Mouse (Mus musculus) forebrain, embryonic 12.5 days (tissue): ENCODE results near the gene Hs6st1. TPM values are rescaled to one million over a fixed set of nuclear protein-coding genes. Genes with fewer than 3 reads are reported as not detected.

Source experiments
- ATAC-seq: fragments of 200-750 bp; cut with Nextera tagmentation; 2 replicates; pipeline ENCODE4 v1.8.0; 2017; ENCODE audit warnings: moderate TSS enrichment; ENCODE audit not compliant: low FRiP score
- H3K27ac ChIP-seq: fragments of 300-500 bp; sonication (generic); 2 replicates; pipeline ENCODE4 v1.5.1; 2016; ENCODE audit warnings: mild to moderate bottlenecking
- H3K27me3 ChIP-seq: fragments of 300-500 bp; sonication (generic); 2 replicates; pipeline ENCODE4 v1.6.1; 2016; ENCODE audit warnings: mild to moderate bottlenecking
- H3K36me3 ChIP-seq: fragments of 300-500 bp; sonication (generic); replicated peaks from 2 replicates; pipeline ENCODE4 v1.6.1; 2016; ENCODE audit warnings: mild to moderate bottlenecking
- H3K4me1 ChIP-seq: fragments of 300-500 bp; sonication (generic); 2 replicates; pipeline ENCODE4 v1.6.1; 2016
- H3K4me2 ChIP-seq: fragments of 300-500 bp; sonication (generic); 2 replicates; pipeline ENCODE4 v1.6.1; 2016; ENCODE audit warnings: mild to moderate bottlenecking, moderate library complexity
- H3K4me3 ChIP-seq: fragments of 300-500 bp; sonication (generic); replicated peaks from 2 replicates; pipeline ENCODE4 v1.5.1; 2016; ENCODE audit warnings: mild to moderate bottlenecking
- H3K9ac ChIP-seq: fragments of 300-500 bp; sonication (generic); 2 replicates; pipeline ENCODE4 v1.6.1; 2016; ENCODE audit warnings: mild to moderate bottlenecking
- H3K9me3 ChIP-seq: fragments of 300-500 bp; sonication (generic); 2 replicates; pipeline ENCODE4 v1.6.1; 2016
- WGBS: fragments of 180-500 bp; shearing (Covaris S2); methylation state at CpG from one replicate; pipeline ENCODE4 v1.1.7; 2016; 5-methylcytosine and 5-hydroxymethylcytosine counted together
- polyA plus RNA-seq: library from polyadenylated mRNA; unstranded; fragments of >200 nt; fragmentation: Nextera tagmentation; extraction: Ambion mirVana; gene quantifications from 2 replicates; pipeline ENCODE4 v1.2.1, GENCODE M21; 2016

Gene Hs6st1
- polyA plus RNA-seq, 1 experiment from 2014 or later = 8.4 TPM

DNA sequence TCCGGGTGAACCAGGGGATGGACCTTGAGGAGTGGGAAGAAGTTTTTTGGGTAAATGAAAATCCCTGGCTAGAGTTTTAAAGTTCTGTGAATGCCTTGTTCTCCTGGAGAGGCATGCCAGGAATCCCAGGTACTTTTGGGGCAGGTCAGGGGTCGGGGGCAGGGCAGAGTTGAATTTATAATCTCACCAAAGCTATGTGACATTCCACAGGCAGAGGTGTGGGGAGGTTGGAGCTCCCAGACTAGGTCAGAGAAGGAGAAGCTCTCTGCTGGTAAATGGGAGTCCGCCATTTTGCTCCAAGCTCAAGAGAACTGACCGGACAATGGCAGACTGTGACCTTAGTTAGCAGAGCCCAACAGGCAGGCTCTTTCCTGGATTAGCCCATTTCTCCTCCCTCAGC is 51.2 kb downstream of the Hs6st1 start:
- Histone ChIP-seq H3K4me3 (no peak overlapping the region), H3K4me2 (no peak overlapping the region), H3K9ac (no peak overlapping the region), H3K9me3 (no peaks in the 10 kb centered on the region), H3K4me1 (no peaks in the 10 kb centered on the region), H3K27me3 (no peaks in the 10 kb centered on the region), H3K36me3 (no peaks in the 10 kb centered on the region), H3K27ac (no peak overlapping the region)
- ATAC-seq = no peak
- 82% methylated on average over 4 of the region's 4 CpGs for WGBS

DNA sequence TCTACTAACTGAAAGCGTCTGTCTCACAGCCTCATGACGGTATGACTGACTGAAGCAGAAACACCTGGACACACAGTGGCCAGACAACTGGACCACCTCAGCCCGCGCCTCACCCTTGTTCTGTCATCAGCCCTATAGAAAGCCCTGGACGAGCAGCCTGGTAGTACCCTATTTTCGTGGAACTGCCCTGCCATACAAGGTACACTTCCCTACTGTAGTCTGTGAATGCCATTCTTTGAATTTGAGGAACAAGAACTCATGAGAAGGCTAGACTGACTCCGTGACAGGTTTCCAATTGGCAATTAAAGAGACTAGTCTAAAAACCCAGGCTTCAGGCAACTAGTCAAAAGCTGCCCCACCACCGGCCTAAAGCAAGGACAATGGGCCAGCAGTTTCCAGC is 53.0 kb downstream of the Hs6st1 start:
- H3K4me3 ChIP-seq = no peak overlapping the region
- WGBS = 82% methylated on average over 8 of the region's 8 CpGs
- H3K9me3 ChIP-seq = no peaks in the 10 kb centered on the region
- H3K9ac ChIP-seq = no peak overlapping the region
- no peaks in the 10 kb centered on the region for H3K36me3 ChIP-seq
- no peak overlapping the region for H3K27ac ChIP-seq
- H3K4me1 ChIP-seq = no peaks in the 10 kb centered on the region
- no peaks in the 10 kb centered on the region for H3K27me3 ChIP-seq
- no peak for ATAC-seq
- no peak overlapping the region for H3K4me2 ChIP-seq

DNA sequence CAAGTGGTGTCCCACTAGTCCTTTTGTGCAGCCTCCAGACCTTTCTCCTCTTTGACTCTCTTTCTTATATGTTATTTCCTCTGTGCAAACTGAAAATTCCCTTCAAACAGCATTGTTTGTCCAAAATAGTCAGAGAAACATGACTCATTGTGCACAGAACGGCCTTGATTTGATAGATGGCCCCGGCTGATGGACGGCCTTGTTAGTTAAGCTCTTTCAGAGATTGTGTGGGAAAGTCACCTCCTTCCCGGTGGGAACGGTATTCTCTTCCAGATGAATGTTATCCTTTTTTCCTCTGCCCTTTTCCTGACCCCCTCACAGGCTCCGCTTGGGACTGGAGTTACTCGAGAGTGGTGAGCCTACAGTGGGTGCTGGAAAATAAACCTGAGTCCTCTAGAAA is 56.9 kb downstream of the Hs6st1 start:
- WGBS = 74% methylated on average over 7 of the region's 7 CpGs
- H3K27ac ChIP-seq = no peak overlapping the region
- H3K4me2 ChIP-seq = no peak overlapping the region
- ATAC-seq = no peak
- H3K9me3 ChIP-seq = no peaks in the 10 kb centered on the region
- H3K9ac ChIP-seq = no peak overlapping the region
- H3K4me3 ChIP-seq = no peak overlapping the region
- H3K4me1 ChIP-seq = no peaks in the 10 kb centered on the region
- H3K27me3 ChIP-seq = no peaks in the 10 kb centered on the region
- no peaks in the 10 kb centered on the region for H3K36me3 ChIP-seq

DNA sequence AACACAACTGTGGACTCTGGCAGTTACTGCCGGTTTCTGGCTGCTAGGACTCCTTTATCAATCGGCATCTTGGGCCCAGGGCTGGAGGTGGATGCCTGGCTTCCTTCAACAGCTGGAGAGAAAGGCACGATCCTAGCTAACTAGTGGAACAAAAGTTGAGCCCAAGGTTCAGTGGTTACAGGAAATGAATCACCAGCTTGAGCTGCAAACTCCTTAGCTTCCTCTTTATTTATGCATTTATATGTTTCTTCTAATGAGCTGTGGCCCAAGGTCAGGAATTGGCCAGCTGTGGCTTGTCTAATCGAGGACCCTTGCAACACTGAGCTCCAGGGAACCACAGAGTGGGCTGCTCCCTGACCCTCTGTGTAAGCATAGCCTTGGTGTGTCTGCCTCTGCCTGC is 60.9 kb downstream of the Hs6st1 start:
- 72% methylated on average over 4 of the region's 4 CpGs for WGBS

DNA sequence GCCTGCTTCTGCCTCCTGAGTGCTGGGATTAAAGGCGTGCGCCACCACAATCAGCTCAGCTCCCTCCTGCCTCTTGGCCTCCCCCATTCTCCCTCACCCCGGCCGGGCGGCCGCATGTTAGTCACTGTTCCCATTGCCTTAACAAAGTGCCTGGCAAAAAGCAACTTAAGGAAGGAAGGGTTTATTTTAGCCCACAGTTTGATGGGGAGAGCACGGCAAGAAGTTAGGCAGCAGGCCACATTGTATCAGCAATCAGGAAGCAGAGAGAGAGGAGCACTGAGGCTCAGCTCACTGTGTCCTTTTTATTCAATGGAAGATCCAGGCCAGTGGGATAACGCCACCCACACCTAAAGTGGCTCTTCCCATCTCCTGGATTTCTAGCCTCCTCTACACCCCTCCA is 61.7 kb downstream of the Hs6st1 start:
- Histone ChIP-seq H3K9me3 (no peaks in the 10 kb centered on the region), H3K4me2 (no peak overlapping the region), H3K9ac (no peak overlapping the region), H3K4me1 (no peaks in the 10 kb centered on the region), H3K27ac (no peak overlapping the region), H3K4me3 (no peak overlapping the region), H3K36me3 (no peaks in the 10 kb centered on the region), H3K27me3 (no peaks in the 10 kb centered on the region)
- ATAC-seq = no peak
- WGBS = 91% methylated on average over 8 of the region's 8 CpGs

More for the DNA sequence above, 60.9 kb downstream of the Hs6st1 start:
- Histone ChIP-seq H3K27me3 (no peaks in the 10 kb centered on the region), H3K4me1 (no peaks in the 10 kb centered on the region), H3K9me3 (no peaks in the 10 kb centered on the region), H3K4me2 (no peak overlapping the region), H3K9ac (no peak overlapping the region), H3K36me3 (no peaks in the 10 kb centered on the region), H3K4me3 (no peak overlapping the region), H3K27ac (no peak overlapping the region)
- no peak for ATAC-seq

DNA sequence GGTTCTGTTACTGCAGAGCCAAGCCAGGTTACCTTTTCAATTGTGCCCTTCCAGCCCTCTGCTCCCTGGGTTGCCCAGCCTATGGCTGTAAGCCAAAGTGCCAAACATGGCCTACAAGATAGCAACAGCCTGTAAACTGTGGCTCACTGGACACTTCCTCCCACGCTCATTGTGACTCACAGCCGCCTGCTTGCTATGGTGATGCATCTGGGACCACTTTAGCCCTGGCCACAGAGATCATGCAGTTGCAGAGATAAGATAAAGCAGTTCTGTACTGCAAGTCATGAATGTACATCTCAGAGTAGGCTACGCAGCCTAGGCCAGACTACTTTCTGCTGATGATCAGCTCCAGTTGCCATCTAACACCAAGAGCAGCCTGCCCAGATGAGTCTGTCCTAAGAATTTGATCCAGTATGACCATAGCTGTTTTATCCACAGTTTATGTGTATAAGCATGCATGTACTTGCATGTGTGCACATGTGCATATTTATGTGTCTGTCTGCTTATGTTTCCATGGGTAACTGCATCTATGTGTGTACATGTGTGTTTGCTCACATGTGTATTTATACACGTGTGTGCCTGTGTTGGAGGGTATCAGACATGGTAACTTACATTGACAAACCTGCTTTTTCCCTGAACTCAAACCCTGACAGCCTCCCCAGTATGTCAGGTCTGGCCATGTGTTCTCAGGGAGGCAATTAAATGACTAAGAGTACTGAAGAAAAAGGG is 62.3 kb downstream of the Hs6st1 start:
- H3K4me3 ChIP-seq = no peak overlapping the region
- no peaks in the 10 kb centered on the region for H3K9me3 ChIP-seq
- H3K27ac ChIP-seq = no peak overlapping the region
- WGBS = 89% methylated on average over 4 of the region's 4 CpGs
- no peaks in the 10 kb centered on the region for H3K27me3 ChIP-seq
- no peaks in the 10 kb centered on the region for H3K4me1 ChIP-seq
- no peaks in the 10 kb centered on the region for H3K36me3 ChIP-seq
- no peak for ATAC-seq
- H3K9ac ChIP-seq = no peak overlapping the region
- no peak overlapping the region for H3K4me2 ChIP-seq

DNA sequence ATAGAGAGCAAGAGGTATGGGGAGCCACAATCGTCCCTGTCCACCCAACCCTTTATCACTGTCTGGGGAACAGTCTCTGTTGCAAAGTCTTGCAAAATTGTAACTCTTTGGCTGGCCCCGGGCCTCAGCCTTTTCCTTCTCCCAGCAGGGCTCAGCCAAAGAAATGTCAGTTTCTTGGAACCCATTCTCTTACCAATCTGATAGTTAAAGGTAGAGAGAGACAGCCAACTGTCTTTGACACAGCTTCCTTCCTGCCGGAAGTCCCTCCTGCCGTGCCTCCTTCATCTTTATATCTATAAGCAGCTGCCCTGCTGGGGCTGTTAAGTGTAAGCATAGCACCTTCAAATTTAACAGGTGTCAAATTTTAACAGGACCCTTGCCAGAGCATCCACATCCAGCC is 63.0 kb downstream of the Hs6st1 start:
- Histone ChIP-seq H3K4me2 (no peak overlapping the region), H3K4me3 (no peak overlapping the region), H3K36me3 (no peaks in the 10 kb centered on the region), H3K9ac (no peak overlapping the region), H3K27ac (no peak overlapping the region), H3K9me3 (no peaks in the 10 kb centered on the region), H3K27me3 (no peaks in the 10 kb centered on the region), H3K4me1 (no peaks in the 10 kb centered on the region)
- 67% methylated on average over 4 of the region's 4 CpGs for WGBS
- ATAC-seq = no peak

DNA sequence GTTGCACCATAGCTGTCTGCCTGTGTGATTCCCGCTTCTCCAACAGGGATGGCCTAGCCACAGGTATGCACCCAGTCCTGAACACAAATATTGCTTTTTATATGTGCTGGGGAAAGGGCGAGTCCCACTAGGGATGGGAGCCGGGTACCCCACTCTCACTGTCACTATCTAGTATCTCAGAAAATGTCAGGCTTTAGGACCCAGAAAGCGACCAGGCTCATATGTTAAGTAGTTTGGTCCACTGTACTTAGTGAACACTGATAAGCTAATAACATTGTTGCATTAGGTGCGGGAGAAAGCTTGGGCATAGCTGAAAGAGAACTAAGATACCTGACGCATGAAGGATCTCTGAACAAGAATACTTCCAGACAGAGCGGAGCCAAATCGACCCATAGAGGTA is 63.6 kb downstream of the Hs6st1 start:
- Histone ChIP-seq H3K36me3 (no peaks in the 10 kb centered on the region), H3K4me1 (no peaks in the 10 kb centered on the region), H3K27ac (no peak overlapping the region), H3K4me2 (no peak overlapping the region), H3K27me3 (no peaks in the 10 kb centered on the region), H3K4me3 (no peak overlapping the region), H3K9me3 (no peaks in the 10 kb centered on the region), H3K9ac (no peak overlapping the region)
- ATAC-seq = no peak
- 76% methylated on average over 8 of the region's 8 CpGs for WGBS

DNA sequence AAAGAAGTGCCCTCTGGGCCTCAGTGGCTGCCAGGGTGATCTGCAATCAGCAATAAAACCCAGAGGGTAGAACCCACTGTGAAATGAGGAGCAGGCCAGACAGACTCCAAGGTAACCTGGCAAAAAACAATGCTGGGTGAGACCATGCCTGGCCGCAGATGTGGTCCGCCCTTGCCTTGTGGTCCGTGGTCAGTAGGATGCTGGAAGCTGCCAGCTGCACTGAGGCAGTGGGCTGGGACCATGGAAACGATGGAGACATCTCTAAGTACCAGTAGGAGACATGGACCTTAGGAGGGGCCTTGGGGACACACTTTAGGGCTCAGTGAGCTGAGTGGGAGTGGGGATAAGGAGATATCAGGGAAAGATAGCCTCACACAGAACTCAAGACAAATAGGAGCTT is 64.0 kb downstream of the Hs6st1 start:
- Histone ChIP-seq H3K27ac (no peak overlapping the region), H3K36me3 (no peaks in the 10 kb centered on the region), H3K4me2 (no peak overlapping the region), H3K4me3 (no peak overlapping the region), H3K4me1 (no peaks in the 10 kb centered on the region), H3K9ac (no peak overlapping the region), H3K9me3 (no peaks in the 10 kb centered on the region), H3K27me3 (no peaks in the 10 kb centered on the region)
- 80% methylated on average over 4 of the region's 4 CpGs for WGBS
- no peak for ATAC-seq

DNA sequence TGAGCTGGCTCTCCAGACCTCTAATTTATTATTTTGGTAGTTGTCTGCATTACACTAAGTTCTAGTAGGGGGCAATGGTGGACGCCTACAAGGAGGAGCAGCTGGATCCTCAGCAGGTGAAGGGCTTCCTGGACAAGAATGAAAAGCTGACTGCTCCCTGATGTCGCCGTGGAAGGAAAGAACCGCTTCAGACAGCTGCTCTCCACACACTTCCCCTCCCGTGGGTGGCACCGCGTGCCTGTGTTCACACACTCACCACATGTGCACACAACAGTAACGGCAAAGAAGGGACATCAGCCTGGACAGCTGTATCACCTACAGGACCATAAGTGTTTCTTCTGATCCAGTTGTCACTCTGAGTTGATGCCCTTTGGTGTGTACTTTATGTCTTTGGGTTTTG is 64.8 kb downstream of the Hs6st1 start:
- no peaks in the 10 kb centered on the region for H3K9me3 ChIP-seq
- H3K27me3 ChIP-seq = no peaks in the 10 kb centered on the region
- H3K9ac ChIP-seq = no peak overlapping the region
- no peak for ATAC-seq
- no peak overlapping the region for H3K27ac ChIP-seq
- no peaks in the 10 kb centered on the region for H3K36me3 ChIP-seq
- H3K4me1 ChIP-seq = no peaks in the 10 kb centered on the region
- no peak overlapping the region for H3K4me2 ChIP-seq
- H3K4me3 ChIP-seq = no peak overlapping the region
- WGBS = 79% methylated on average over 8 of the region's 8 CpGs

DNA sequence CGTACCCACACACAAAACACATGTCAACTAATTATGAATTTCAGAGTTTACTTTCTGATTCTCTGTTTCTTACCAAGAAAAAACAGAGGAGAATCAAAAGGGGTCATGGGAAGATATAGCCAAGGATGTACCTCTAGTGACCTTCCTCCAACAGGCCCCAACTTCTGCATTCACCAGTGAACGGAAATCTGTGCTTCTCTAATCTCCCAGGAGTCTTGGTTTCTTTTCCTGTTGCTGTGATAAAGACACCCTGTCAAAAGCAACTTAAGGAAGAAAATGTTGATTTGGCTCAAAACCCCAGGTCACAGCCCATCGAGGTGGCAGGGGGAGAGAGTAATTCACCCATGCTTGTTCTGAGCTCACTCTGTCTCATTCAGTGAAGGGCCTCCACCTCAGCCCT is 65.4 kb downstream of the Hs6st1 start:
- no peak for ATAC-seq
- Histone ChIP-seq H3K36me3 (no peaks in the 10 kb centered on the region), H3K27me3 (no peaks in the 10 kb centered on the region), H3K9ac (no peak overlapping the region), H3K4me1 (no peaks in the 10 kb centered on the region), H3K9me3 (no peaks in the 10 kb centered on the region), H3K4me2 (no peak overlapping the region), H3K27ac (no peak overlapping the region), H3K4me3 (no peak overlapping the region)
- WGBS = 85% methylated on average over 3 of the region's 3 CpGs

DNA sequence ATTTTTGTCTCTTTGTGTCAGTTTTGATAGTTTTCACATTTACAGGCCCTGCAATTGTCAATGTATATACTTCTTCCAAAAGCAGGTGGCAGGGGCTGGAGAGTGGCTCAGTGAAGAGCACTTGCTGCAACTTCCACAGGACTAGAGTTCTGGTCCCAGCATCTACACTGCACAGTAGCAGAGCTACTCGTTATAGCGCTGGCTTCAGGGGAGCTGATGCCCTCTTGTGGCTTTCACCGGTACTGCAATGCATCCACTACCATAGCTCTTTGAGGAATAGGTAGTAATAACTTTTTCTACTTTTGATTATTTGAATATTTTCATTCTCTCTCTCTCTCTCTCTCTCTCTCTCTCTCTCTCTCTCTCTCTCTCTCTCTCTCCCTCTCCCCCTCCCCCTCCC is 66.4 kb downstream of the Hs6st1 start:
- no peaks in the 10 kb centered on the region for H3K36me3 ChIP-seq
- no peaks in the 10 kb centered on the region for H3K9me3 ChIP-seq
- H3K4me1 ChIP-seq = no peaks in the 10 kb centered on the region
- no peak overlapping the region for H3K9ac ChIP-seq
- WGBS = 1% methylated on average over 3 of the region's 3 CpGs
- peak; percentile 71 for ATAC-seq
- no peak overlapping the region for H3K4me3 ChIP-seq
- H3K27ac ChIP-seq = no peak overlapping the region
- no peaks in the 10 kb centered on the region for H3K27me3 ChIP-seq
- H3K4me2 ChIP-seq = no peak overlapping the region

DNA sequence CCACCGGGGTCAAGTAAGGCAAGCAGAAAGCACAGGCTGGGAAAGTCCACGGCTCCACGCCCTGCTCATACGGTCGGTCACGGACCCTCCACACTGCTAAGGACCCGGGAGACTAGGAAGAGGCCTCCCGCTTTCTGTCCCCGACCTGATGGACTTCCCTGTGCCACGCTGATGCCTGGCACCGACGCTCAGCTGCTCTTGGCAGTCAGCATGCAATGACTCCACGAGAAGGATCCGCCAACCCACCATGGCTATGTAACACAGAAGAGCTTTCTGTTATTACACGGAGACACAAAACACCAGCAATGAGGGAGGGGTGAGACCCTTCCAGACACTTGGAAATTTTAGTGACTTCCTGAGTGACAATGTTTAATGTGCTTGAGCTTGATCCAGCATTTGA is 72.1 kb downstream of the Hs6st1 start:
- WGBS = 95% methylated on average over 15 of the region's 15 CpGs
- Histone ChIP-seq H3K27ac (no peak overlapping the region), H3K36me3 (peaks cover 33% of the 10 kb centered on the region), H3K27me3 (no peaks in the 10 kb centered on the region), H3K4me1 (no peaks in the 10 kb centered on the region), H3K9me3 (no peaks in the 10 kb centered on the region), H3K4me2 (no peak overlapping the region), H3K9ac (no peak overlapping the region), H3K4me3 (no peak overlapping the region)
- no peak for ATAC-seq
